Comparison of ENCODE assay signal across 11 mouse cellular contexts in genomic region chr3:145730092-145730491, GRCm38 (mm10). TPM values are rescaled to one million over a fixed set of nuclear protein-coding genes. Genes with fewer than 3 reads are reported as not detected.
DNase-seq lines count a peak whose midpoint lies in the region; ATAC-seq and TF ChIP-seq lines count a peak whose summit lies in the region.
"Had no signal": no experiment of that assay in that cellular context is flagged by ENCODE, and none has a peak within 500 bp of the region (broad histone marks: within the 10 kb centered on the region; RNA-seq: fewer than 3 reads in every experiment).

No protein-coding gene starts in this region.

- no peak for TF ChIP-seq CTCF in kidney, postnatal 0 days (IDR thresholded peaks at IDR 0.05; ENCODE audit: low read depth)
- no peak for TF ChIP-seq CTCF in C2C12 (IDR thresholded peaks at IDR 0.05; ENCODE audit: control insufficient read depth, insufficient read depth, insufficient read length)

- no peak overlapping the region for H3K27ac ChIP-seq in kidney, postnatal 0 days
- H3K27ac ChIP-seq in kidney, embryonic 14.5 days (ENCODE audit: low read depth, low read length), result no peak overlapping the region
- no peak overlapping the region for H3K27ac ChIP-seq in liver, embryonic 12.5 days
- H3K27ac ChIP-seq: liver, embryonic 15.5 days had no signal

- no peak overlapping the region for H3K4me2 ChIP-seq in kidney, postnatal 0 days (ENCODE audit: low read length)
- no peak overlapping the region for H3K4me2 ChIP-seq in kidney, embryonic 14.5 days (replicated peaks; ENCODE audit: low read depth, low read length)
- H3K4me2 ChIP-seq in liver, embryonic 12.5 days, result no peak overlapping the region
- H3K4me2 ChIP-seq: liver, embryonic 15.5 days had no signal

- DNase-seq in gastrocnemius, postnatal 14 days, result peak; percentile 23
- DNase-seq in gastrocnemius, adult 8-10 months (ENCODE audit: low spot score in 2 of 2), result no peak
- DNase-seq in kidney, postnatal 0 days (ENCODE audit: low spot score), result peak; percentile 47
- DNase-seq in embryo, embryonic 10.5 days (ENCODE audit: low spot score), result peak; percentile 35
- DNase-seq: midbrain, embryonic 14.5 days; thymus, adult 18-20 months had no signal

- no peaks in the 10 kb centered on the region for H3K36me3 ChIP-seq in kidney, postnatal 0 days (ENCODE audit: insufficient read depth, low read length)
- H3K36me3 ChIP-seq in kidney, embryonic 14.5 days (ENCODE audit: control insufficient read depth, insufficient read depth, low read length), result no peaks in the 10 kb centered on the region
- no peaks in the 10 kb centered on the region for H3K36me3 ChIP-seq in C2C12 (ENCODE audit: control insufficient read depth, insufficient read depth)
- no peaks in the 10 kb centered on the region for H3K36me3 ChIP-seq in liver, embryonic 12.5 days
- H3K36me3 ChIP-seq: liver, embryonic 15.5 days had no signal

- H3K9me3 ChIP-seq in kidney, postnatal 0 days (replicated peaks; ENCODE audit: low read length), result no peaks in the 10 kb centered on the region
- H3K9me3 ChIP-seq in kidney, embryonic 14.5 days (ENCODE audit: control insufficient read depth, low read length), result no peaks in the 10 kb centered on the region
- H3K9me3 ChIP-seq in liver, embryonic 12.5 days (replicated peaks), result no peaks in the 10 kb centered on the region
- H3K9me3 ChIP-seq: liver, embryonic 15.5 days had no signal

- ATAC-seq in kidney, postnatal 0 days (replicated peaks; ENCODE audit: low FRiP score, low read depth), result no peak
- ATAC-seq in kidney, embryonic 14.5 days (ENCODE audit: low FRiP score, low TSS enrichment), result no peak
- ATAC-seq in megakaryocyte progenitor cell, adult 5-6 weeks (replicated peaks; ENCODE audit: poor library complexity), result no peak
- ATAC-seq in liver, embryonic 12.5 days, result no peak

- WGBS in kidney, postnatal 0 days, result 14% methylated on average over 3 of the region's 3 CpGs
- WGBS in kidney, embryonic 14.5 days, result 4% methylated on average over 3 of the region's 3 CpGs
- WGBS in liver, embryonic 12.5 days (ENCODE audit: insufficient replicate concordance), result 19% methylated on average over 3 of the region's 3 CpGs

- H3K9ac ChIP-seq in kidney, postnatal 0 days (ENCODE audit: low read depth, low read length), result no peak overlapping the region
- no peak overlapping the region for H3K9ac ChIP-seq in kidney, embryonic 14.5 days (ENCODE audit: low read depth, low read length)
- no peak overlapping the region for H3K9ac ChIP-seq in liver, embryonic 12.5 days
- H3K9ac ChIP-seq: liver, embryonic 15.5 days had no signal

- peaks cover 11% of the 10 kb centered on the region; the same call in 1 of the 2 replicates for H3K4me1 ChIP-seq in kidney, postnatal 0 days (replicated peaks; ENCODE audit: insufficient read depth, low read length)
- peaks cover 8% of the 10 kb centered on the region; the same call in 1 of the 2 replicates for H3K4me1 ChIP-seq in kidney, embryonic 14.5 days (ENCODE audit: control insufficient read depth, insufficient read depth, low read length)
- H3K4me1 ChIP-seq in liver, embryonic 12.5 days, result no peaks in the 10 kb centered on the region
- H3K4me1 ChIP-seq: liver, embryonic 15.5 days had no signal

- intact Hi-C loops in gastrocnemius, postnatal 14 days (cut with DNase I; ENCODE audit: low total_unique reads), result loop anchor here (5.0 kb wide), 1 partner anchor 83 kb away; the partner anchor contains the start of gene Ccn1

- H3K79me2 ChIP-seq in C2C12 (ENCODE audit: control insufficient read depth, insufficient read depth), result no peaks in the 10 kb centered on the region

- H3K27me3 ChIP-seq in kidney, postnatal 0 days (ENCODE audit: insufficient read depth, low read length), result no peaks in the 10 kb centered on the region
- no peaks in the 10 kb centered on the region for H3K27me3 ChIP-seq in kidney, embryonic 14.5 days (ENCODE audit: control insufficient read depth, insufficient read depth, low read length)
- H3K27me3 ChIP-seq in C2C12 (ENCODE audit: control insufficient read depth, insufficient read depth, insufficient read length), result no peaks in the 10 kb centered on the region
- H3K27me3 ChIP-seq in liver, embryonic 12.5 days (replicated peaks), result no peaks in the 10 kb centered on the region
- H3K27me3 ChIP-seq: liver, embryonic 15.5 days had no signal

- no peak overlapping the region for H3ac ChIP-seq in C2C12 (ENCODE audit: control insufficient read depth, insufficient read length, low read depth)

- H3K4me3 ChIP-seq in kidney, postnatal 0 days (replicated peaks; ENCODE audit: low read depth, low read length), result no peak overlapping the region
- H3K4me3 ChIP-seq in kidney, embryonic 14.5 days (ENCODE audit: low read length), result no peak overlapping the region
- no peak overlapping the region for H3K4me3 ChIP-seq in C2C12 (ENCODE audit: insufficient read depth, poor library complexity, severe bottlenecking)
- H3K4me3 ChIP-seq in liver, embryonic 12.5 days, result no peak overlapping the region
- H3K4me3 ChIP-seq: liver, embryonic 15.5 days had no signal

- no peaks in the 10 kb centered on the region for H3K79me3 ChIP-seq in C2C12 (ENCODE audit: low read depth)

TF ChIP-seq in C2C12, 6 proteins besides CTCF, POLR2A, EP300 and RAD21:
- TF ChIP-seq MAX (IDR thresholded peaks at IDR 0.05) (no peak), MYOD1 (IDR thresholded peaks at IDR 0.05; ENCODE audit: control insufficient read depth, insufficient read length, low read depth) (peak; percentile 10)

RNA-seq across cellular contexts. Expression of gene Ddah1, which starts 28.4 kb away (rescaled TPM):
- total RNA-seq in gastrocnemius, postnatal 14 days (2021), result 1 to 10 TPM; 6.7 to 9.6 TPM
- 1 to 10 TPM; 1.7 to 3.0 (median 2.2) TPM for total RNA-seq in gastrocnemius, adult 8-10 months (2022)
- polyA plus RNA-seq in kidney, postnatal 0 days (2015; fragmentation: Nextera tagmentation; extraction: Ambion mirVana), result 108 and 119 TPM in 2 replicates
- 63.2 and 65.5 TPM in 2 replicates for polyA plus RNA-seq in kidney, embryonic 14.5 days (2014; fragmentation: Nextera tagmentation; extraction: Ambion mirVana)
- 15.8 TPM for polyA plus RNA-seq in C2C12 (2012; fragmentation: generic; extraction: Trizol)
- not detected in 2 replicates for total RNA-seq in megakaryocyte progenitor cell, adult 5-6 weeks (2015)
- total RNA-seq in megakaryocyte progenitor cell, adult 5-6 weeks (2017), result not detected in 2 replicates
- 31.9 and 36.4 TPM in 2 replicates for polyA plus RNA-seq in liver, embryonic 12.5 days (2016; fragmentation: Nextera tagmentation; extraction: Ambion mirVana)

Comparison
In these comparisons a context has a peak if more than half of its experiments do, and no peak if none do; other contexts are left out.
1. DNase-seq: peak in gastrocnemius, postnatal 14 days (single experiment), kidney, postnatal 0 days (single experiment) and embryo, embryonic 10.5 days (single experiment); none in gastrocnemius, adult 8-10 months (0 of 2).